Mouse (Mus musculus): Measurements from ENCODE around the gene Copb1.

GRCm38 (mm10) chr7:114283006-114283405 lies 28.5 kb upstream of the Copb1 start:
- TF ChIP-seq POLR2A (IDR thresholded peaks at IDR 0.05; ENCODE audit: low read depth, low read length) (no peak), CTCF (IDR thresholded peaks at IDR 0.05; ENCODE audit: extremely low read depth, insufficient read depth, insufficient read length, insufficient replicate concordance) (no peak)
